Mouse (Mus musculus) left cerebral cortex, adult 11 months (tissue): ENCODE data around the gene Gm20538.

Experiments
- DNase-seq: peaks from one replicate; pipeline ENCODE4 v3.0.0; 2022; ENCODE audit warnings: low spot score

Gm20538 gene

GRCm38 (mm10) chr19:44552731-44553130, at the start of gene Gm20538:
Gm20538 (minus strand) TSS chr19:44552831.
- DNase-seq: no peak

- DNase-seq: no peak
These were observed 41.5 kb upstream of the Gm20538 start for GRCm38 (mm10) chr19:44594180-44594579.

DNA sequence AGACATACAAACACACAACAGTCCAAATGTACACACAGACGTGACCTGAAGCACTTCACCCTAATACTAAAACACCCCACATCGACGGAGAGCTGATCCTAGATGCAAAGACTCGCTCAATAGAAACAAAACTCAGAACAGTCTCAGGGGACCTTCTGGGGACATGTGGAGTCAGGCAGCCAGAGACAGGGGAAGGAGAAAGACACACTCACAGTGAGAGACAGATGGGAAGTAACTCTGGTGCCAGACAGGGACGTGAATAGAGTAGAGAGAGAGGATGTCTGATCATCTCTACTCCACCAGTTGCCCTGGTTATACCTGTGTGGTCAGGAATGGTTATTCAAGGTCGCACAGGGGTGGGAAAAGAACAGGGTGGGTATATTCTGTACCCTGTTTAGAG, 39.0 kb upstream of the Gm20538 start:
- DNase-seq: no peak

DNA sequence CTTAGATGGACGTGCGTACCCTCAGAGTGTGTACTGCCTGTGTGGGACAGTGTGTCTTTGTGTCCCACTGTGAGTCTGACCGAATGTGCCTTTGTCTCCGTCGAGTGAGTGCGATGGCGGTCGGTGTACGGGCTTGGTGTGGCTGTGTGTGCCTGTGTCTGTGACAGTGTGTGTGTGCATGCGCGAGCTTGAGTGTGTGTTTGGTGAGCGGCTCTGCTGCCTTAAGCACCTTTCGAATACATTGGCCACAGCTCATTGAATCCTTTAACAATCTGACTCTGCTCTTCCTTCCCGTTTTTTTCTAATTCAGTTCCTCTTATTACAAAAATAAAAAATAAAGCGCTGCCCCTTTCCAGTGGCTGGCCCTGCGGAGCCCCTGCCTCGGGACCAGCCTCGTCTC, 38.4 kb upstream of the Gm20538 start:
- DNase-seq: no peak

- DNase-seq: no peak
These were observed 37.1 kb upstream of the Gm20538 start for GRCm38 (mm10) chr19:44589591-44590223.

DNA sequence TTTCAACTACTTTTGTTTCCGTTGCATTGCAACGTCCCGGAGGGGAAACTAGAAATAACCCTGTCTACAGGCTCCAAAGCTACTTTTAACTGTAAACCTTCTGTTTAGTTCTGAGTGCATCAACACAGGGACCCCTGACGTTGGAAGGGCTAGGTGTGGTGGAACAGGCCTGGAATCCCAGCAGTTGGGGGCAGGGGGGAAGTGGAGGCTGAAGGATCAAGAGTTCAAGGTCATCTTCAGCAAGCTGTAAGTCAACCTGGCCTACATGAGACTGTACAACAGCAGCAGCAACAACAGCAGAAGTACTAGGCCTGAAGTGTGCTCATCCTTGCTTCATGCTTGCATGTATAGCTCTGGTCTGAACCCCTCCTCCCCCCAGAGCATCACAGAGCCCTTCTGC, 35.4 kb upstream of the Gm20538 start:
- DNase-seq: no peak

DNA sequence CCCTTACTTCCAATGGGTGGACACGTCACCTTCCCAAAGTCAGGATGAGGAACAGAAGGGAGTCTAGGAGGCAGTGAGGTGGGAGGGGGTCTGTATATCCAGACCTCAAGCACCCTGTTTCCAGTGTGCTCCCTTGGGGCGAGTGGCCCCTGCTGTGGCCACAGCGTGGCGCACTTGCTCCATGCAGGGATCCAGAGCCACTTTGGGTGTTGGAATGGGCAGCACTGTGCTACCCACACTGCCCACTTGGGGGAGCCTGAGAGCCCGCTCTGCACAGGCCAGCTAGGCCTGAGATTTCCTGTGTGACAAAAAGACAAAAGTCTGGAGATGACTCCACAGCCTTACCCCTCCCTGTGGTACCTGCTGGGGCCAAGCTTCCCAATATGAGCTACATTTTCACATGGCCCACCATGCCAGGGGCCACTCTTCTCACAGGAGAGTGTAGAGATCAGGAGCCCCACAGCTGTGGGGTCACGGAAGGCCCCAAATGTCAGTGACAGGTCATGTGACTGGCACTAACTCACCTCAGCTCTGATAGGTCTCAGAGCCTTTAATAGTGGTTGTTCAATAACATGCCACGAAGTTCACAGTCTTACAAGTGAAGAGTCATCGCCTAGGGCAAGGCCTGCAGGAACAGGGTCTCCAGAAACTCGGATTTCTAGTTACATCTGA, 30.1 kb upstream of the Gm20538 start:
- DNase-seq: peak; percentile 85

GRCm38 (mm10) chr19:44582103-44582502, 29.5 kb upstream of the Gm20538 start:
- no peak for DNase-seq

DNA sequence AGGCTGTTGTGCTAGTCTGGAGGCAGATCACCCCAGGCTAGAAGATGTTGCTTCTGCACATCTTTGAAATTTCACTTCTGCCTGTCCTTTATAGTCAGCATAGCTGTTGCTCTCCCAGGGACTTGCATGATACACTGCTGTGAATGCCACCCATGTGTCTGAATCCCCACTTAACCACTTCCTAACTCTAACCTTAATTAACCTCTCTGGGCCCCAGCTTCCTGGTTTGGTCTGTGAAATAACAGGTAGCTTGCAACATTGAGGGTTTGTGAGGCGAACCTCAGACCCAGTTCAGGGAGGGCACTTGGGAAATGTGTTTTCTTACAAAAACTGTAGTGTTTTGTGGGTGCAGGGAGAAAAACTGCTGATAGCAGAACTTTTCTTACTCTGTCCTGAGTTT, 25.4 kb upstream of the Gm20538 start:
- DNase-seq: no peak

GRCm38 (mm10) chr19:44576275-44576674, 23.6 kb upstream of the Gm20538 start:
- DNase-seq: no peak

DNA sequence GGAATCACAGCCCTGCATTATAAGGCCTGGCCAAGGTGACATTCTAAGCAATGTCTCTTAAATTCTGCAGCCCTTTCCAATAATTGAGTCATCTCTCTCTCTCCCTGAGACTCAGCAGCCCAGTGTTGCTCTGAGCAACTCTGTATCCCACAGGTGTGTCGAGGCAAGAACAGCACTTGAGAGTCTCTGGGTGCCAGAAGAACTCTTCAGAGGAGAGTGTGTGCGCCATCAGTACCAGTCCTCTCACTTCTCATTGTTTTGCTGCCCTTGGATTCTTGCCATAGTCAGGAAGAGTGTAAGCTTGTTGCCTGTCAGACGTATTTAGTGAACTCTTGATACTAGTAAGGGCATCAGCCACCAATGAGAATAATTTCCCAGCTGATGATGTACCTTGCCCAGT, 15.1 kb upstream of the Gm20538 start:
- no peak for DNase-seq

GRCm38 (mm10) chr19:44564006-44564405, 11.4 kb upstream of the Gm20538 start:
- DNase-seq: no peak

DNA sequence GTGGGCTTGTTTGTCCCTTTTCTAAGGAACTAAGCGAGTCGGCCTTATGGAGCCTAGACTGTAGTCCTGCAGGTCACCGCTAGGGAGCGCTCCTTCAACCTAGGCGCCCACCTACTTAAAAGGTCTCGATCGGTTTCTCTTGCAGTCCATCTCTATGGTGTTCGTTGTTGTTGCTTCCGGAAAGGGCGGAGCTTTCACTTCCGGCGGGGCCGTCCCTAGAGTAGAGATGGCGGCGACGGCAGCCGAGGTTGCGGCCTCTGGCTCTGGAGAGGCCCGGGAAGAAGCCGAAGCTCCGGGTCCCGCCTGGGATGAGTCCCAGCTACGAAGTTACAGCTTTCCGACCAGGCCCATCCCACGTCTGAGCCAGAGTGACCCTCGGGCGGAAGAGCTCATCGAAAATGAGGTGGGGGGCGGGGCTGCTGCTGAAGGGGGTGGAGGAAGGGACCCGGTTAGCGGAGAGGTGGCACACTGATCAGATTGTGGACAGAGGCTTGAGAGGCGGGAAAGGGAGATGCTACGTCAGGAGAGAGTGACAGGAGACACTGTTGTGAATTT, 10.1 kb upstream of the Gm20538 start, which contains the start of gene Hif1an:
Gene Hif1an, plus strand, starts transcription at position 199 of the 555 bp plus-strand sequence.
- DNase-seq: peak; percentile 95

DNA sequence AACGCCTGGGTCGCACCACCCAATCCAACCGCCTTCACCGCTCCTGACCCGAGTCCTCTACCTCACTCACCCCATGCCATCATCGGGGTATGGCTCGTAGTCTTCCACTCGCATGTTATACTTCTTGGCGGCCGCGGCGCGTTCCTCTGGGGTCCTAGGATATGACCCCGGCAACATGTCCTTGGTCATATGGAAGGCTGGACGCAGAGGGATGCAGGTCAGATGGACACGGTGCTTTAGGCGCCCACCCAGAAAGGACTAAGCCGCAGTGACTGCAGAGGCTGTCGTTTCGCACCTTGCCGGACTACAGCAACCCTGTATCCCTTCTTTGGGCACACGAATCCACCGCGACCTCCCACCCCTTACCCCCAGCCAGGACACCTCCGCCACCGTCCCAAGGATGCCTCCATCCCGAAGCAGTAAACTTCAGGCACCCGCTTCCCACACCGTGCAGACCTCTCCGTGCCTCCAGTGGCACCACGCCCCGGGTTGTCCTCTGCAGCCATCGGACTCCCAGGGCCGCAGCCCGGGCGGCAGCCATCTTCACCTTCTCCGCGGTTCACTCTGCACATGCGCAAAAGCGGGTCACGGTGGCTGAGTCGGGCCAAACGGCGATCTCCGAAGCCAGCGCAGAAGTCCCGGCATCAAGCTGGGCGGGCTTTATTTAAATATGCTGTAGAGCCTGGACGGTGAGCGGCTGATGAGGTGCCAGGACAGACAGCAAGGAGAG, 2.4 kb upstream of the Gm20538 start, which contains the start of gene Ndufb8:
Gene Ndufb8, minus strand, starts transcription at position 580 of the 730 bp plus-strand sequence.
- DNase-seq: peak; percentile 85

GRCm38 (mm10) chr19:44554490-44554860, 1.8 kb upstream of the Gm20538 start:
- no peak for DNase-seq

- DNase-seq: no peak
These were observed 655 bp upstream of the Gm20538 start for GRCm38 (mm10) chr19:44553286-44553685.

DNA sequence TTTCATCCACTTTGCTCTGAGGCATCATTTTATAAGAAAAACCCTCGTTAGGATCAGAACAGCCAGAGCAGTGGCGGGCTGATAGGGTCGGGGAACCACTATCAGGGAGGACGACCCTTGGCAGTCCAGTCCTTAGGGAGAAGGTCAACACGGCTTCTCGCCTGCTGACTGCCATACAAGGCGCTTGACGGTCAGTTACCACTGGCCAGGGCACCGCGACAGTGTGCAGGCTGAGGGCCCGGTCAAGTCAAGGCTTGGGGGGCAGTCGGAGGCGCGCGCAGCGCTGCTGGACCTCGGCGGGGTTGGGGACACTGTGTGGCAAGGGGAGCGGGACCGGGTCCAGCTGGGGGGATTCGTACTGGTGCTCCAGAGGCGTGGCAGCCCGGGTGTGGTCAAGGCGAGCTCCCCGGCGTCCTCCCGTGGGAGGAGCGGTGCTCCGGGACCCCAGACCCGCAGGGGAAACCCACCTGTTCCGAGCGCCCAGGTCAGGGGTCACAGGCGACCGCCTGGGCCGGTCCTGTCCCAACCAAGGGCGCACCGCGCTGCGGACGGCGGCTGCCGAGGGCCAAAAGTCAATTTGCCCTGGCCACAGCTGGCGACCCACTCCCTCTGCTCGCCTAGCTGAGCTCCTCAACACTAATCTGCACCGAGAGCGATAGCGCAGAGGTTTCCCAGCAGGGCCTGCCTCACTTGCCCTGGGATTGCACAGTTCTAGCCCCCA, 7.2 kb downstream of the Gm20538 start, which contains the start of gene Sec31b:
Gene Sec31b, minus strand, starts transcription at position 544 of the 721 bp plus-strand sequence.
- DNase-seq: no peak

DNA sequence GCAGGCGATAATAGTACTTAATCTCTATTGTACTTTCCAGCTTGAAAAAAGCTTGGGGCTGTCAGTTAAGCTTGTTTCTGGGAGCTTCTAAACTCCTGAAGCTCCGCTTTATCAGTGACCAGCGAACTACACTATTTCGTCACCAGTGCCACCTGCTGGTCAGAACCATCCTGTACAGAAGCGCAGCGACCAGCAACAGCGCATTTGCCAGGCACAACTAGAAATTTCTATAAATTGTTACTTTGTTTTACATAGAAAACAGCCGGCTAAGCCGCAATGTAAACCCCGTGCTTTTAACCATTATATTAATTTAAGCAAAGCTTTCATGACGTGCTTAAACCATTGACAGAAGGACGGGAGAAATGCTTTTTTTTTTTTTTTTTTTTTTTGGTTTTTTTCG, 7.9 kb downstream of the Gm20538 start:
- DNase-seq: peak; percentile 43

DNA sequence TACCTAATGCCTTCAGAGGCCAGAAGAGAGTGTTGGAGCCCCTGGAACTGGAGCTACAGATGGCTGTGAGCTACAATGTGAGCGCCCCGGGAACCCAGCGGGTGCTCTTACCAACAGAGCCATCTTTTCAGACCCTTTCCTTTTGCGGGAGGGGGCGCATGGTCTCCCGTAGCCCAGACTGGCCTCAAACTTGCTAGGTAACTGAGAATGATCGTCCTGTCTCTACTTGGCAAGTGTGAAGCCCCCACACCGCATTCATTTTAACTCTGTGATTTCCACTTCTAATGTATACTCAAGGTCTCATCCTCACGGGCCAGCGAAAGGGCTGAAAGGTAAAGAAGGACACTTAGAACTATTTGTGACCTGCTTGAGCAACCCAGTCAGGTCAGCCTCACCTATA, 8.3 kb downstream of the Gm20538 start:
- no peak for DNase-seq

- DNase-seq: no peak
These were observed 9.9 kb downstream of the Gm20538 start for GRCm38 (mm10) chr19:44542694-44543178.

- no peak for DNase-seq
These were observed 15.2 kb downstream of the Gm20538 start for GRCm38 (mm10) chr19:44537416-44537815.

DNA sequence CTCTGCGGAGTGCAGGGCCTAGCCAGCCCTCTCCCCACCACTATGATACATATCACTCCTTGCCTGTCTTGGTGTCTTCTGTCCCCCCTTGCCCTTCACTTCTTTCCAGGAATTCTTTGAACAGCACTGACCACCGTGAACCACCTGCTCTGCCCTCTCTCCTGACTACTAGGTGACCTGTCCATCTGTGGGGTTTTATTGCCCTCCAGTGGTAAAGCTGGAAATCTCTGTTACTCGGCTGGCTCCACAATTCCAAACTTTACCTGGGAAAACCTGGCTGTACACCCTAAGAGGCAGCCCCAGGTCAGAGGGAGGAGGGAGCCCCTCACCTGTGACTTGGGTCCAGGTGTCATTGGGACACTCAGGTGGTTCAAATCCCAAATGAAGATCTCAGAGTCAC, 17.3 kb downstream of the Gm20538 start:
- no peak for DNase-seq
